Mouse (Mus musculus) bone marrow macrophage, adult 2 months (primary cell): Measurements from ENCODE around the gene Mef2c. TPM values are rescaled to one million over a fixed set of nuclear protein-coding genes. Genes with fewer than 3 reads are reported as not detected.

Experiments used
- H3K27ac ChIP-seq: 2 replicates; pipeline ENCODE4 v1.5.1; 2012; ENCODE audit warnings: low read depth, low read length; ENCODE audit not compliant: insufficient read depth
- H3K4me1 ChIP-seq: 2 replicates; pipeline ENCODE4 v1.6.1; 2012; ENCODE audit warnings: low read length; ENCODE audit not compliant: control insufficient read depth, insufficient read depth
- H3K4me3 ChIP-seq: 2 replicates; pipeline ENCODE4 v1.5.1; 2012; ENCODE audit warnings: mild to moderate bottlenecking, low read length, moderate library complexity; ENCODE audit not compliant: insufficient read depth
- CTCF ChIP-seq: IDR thresholded peaks from 2 replicates; pipeline ENCODE4 v1.5.1; 2012; ENCODE audit warnings: low read depth, mild to moderate bottlenecking, low read length, moderate library complexity
- POLR2A ChIP-seq: IDR thresholded peaks from 2 replicates; pipeline ENCODE4 v1.6.1; 2012; ENCODE audit warnings: mild to moderate bottlenecking, low read depth, low read length, borderline replicate concordance
- polyA plus RNA-seq: library from polyadenylated mRNA; stranded (reverse); fragments of >200 nt; gene quantifications from 2 replicates; pipeline ENCODE4 v1.2.4, GENCODE M21; 2012; ENCODE audit not compliant: missing spikeins, insufficient read depth, insufficient read length

Gene Mef2c
- polyA plus RNA-seq, 1 experiment: 61.5 TPM

GRCm38 (mm10) chr13:83656094-83656493 is 152.3 kb downstream of the Mef2c start:
- Histone ChIP-seq H3K27ac (no peak overlapping the region), H3K4me3 (no peak overlapping the region), H3K4me1 (peaks cover 11% of the 10 kb centered on the region)
- TF ChIP-seq POLR2A (no peak), CTCF (no peak)

- no peak overlapping the region for H3K4me3 ChIP-seq
- H3K27ac ChIP-seq: no peak overlapping the region
- no peak for TF ChIP-seq CTCF
- TF ChIP-seq POLR2A: no peak
- peaks cover 7% of the 10 kb centered on the region for H3K4me1 ChIP-seq
Measured at GRCm38 (mm10) chr13:83656773-83657172, 152.9 kb downstream of the Mef2c start.

- no peak for TF ChIP-seq POLR2A
- TF ChIP-seq CTCF: no peak
- Histone ChIP-seq H3K4me1 (no peaks in the 10 kb centered on the region), H3K4me3 (no peak overlapping the region), H3K27ac (no peak overlapping the region)
Measured at GRCm38 (mm10) chr13:83660722-83661121, 156.9 kb downstream of the Mef2c start.

GRCm38 (mm10) chr13:83661166-83661565 is 157.3 kb downstream of the Mef2c start:
- no peaks in the 10 kb centered on the region for H3K4me1 ChIP-seq
- no peak for TF ChIP-seq POLR2A
- no peak for TF ChIP-seq CTCF
- H3K4me3 ChIP-seq: no peak overlapping the region
- H3K27ac ChIP-seq: no peak overlapping the region

- TF ChIP-seq CTCF: no peak
- no peak for TF ChIP-seq POLR2A
- Histone ChIP-seq H3K4me1 (no peaks in the 10 kb centered on the region), H3K4me3 (no peak overlapping the region), H3K27ac (no peak overlapping the region)
Measured at GRCm38 (mm10) chr13:83662089-83662551, 158.3 kb downstream of the Mef2c start.

- H3K4me3 ChIP-seq: no peak overlapping the region
- H3K4me1 ChIP-seq: no peaks in the 10 kb centered on the region
- H3K27ac ChIP-seq: no peak overlapping the region
- no peak for TF ChIP-seq POLR2A
- TF ChIP-seq CTCF: no peak
Measured at GRCm38 (mm10) chr13:83666179-83666578, 162.3 kb downstream of the Mef2c start.

- no peak overlapping the region for H3K27ac ChIP-seq
- no peak overlapping the region for H3K4me3 ChIP-seq
- H3K4me1 ChIP-seq: no peaks in the 10 kb centered on the region
- no peak for TF ChIP-seq POLR2A
- TF ChIP-seq CTCF: no peak
Measured at GRCm38 (mm10) chr13:83667051-83667450, 163.2 kb downstream of the Mef2c start.

- no peak overlapping the region for H3K4me3 ChIP-seq
Measured at GRCm38 (mm10) chr13:83707611-83708010, 203.8 kb downstream of the Mef2c start.

GRCm38 (mm10) chr13:83712778-83713380 is 209.0 kb downstream of the Mef2c start:
- Histone ChIP-seq H3K4me3 (no peak overlapping the region), H3K27ac (no peak overlapping the region), H3K4me1 (0 out of 2 replicates have a peak, but pooled peaks cover 5% of the 10 kb centered on the region)
- TF ChIP-seq POLR2A (no peak), CTCF (no peak)

More at GRCm38 (mm10) chr13:83707611-83708010, 203.8 kb downstream of the Mef2c start:
- Histone ChIP-seq H3K4me1 (no peaks in the 10 kb centered on the region), H3K27ac (no peak overlapping the region)
- no peak for TF ChIP-seq POLR2A

GRCm38 (mm10) chr13:83713661-83714291 is 209.9 kb downstream of the Mef2c start:
- H3K4me3 ChIP-seq: no peak overlapping the region
- H3K4me1 ChIP-seq: 0 out of 2 replicates have a peak, but pooled peaks cover 5% of the 10 kb centered on the region
- H3K27ac ChIP-seq: no peak overlapping the region
- TF ChIP-seq CTCF (no peak), POLR2A (no peak)
